Mouse (Mus musculus): ENCODE results near the gene Ccdc157.

DNA sequence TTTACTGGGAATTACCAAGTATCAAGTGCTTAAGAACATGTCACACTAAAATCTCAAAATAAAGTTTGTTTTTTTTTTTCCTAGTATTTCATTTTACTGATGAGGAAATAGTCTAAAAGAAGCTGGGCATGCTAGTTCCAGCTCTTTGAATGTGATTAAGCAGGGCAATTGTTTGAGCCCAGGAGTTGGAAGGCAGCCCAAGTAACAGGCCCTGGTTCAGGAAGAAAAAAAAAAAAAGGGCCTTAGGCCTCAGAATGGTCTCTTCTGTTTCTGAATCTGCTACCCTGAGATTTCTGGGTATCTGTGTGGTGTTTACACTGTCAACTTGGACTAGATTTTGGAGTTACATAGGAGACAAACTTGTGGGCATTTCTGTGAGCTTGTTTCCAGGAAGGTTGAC is 23.4 kb upstream of the Ccdc157 start:
- TF ChIP-seq CTCF (IDR thresholded peaks at IDR 0.05; ENCODE audit: low read depth) (no peak), EP300 (IDR thresholded peaks at IDR 0.05; ENCODE audit: low read depth) (no peak)
